Mouse (Mus musculus) intestine, embryonic 14.5 days (tissue): ENCODE data around the gene Gsx2. TPM values are rescaled to one million over a fixed set of nuclear protein-coding genes. Genes with fewer than 3 reads are reported as not detected.

Experiments
- ATAC-seq: fragments of 200-750 bp; cut with Nextera tagmentation; replicated peaks from 2 replicates; pipeline ENCODE4 v1.8.0; 2017; ENCODE audit warnings: low read depth, moderate number of reproducible peaks, moderate TSS enrichment, moderate library complexity; ENCODE audit not compliant: low FRiP score, low TSS enrichment
- DNase-seq: peaks from one replicate; pipeline ENCODE4 v3.0.0-alpha.2; 2018; ENCODE audit warnings: low spot score
- H3K27ac ChIP-seq: fragments of 300-500 bp; sonication (generic); 2 replicates; pipeline ENCODE4 v1.5.1; 2014; ENCODE audit warnings: low read depth, mild to moderate bottlenecking, control low read depth
- H3K27me3 ChIP-seq: fragments of 300-500 bp; sonication (generic); replicated peaks from 2 replicates; pipeline ENCODE4 v1.6.1; 2014; ENCODE audit warnings: low read length, control low read depth; ENCODE audit not compliant: control insufficient read depth, insufficient read depth
- H3K36me3 ChIP-seq: fragments of 300-500 bp; sonication (generic); 2 replicates; pipeline ENCODE4 v1.6.1; 2014; ENCODE audit warnings: low read length, control low read depth; ENCODE audit not compliant: control insufficient read depth, insufficient read depth
- H3K4me1 ChIP-seq: fragments of 300-500 bp; sonication (generic); replicated peaks from 2 replicates; pipeline ENCODE4 v1.6.1; 2014; ENCODE audit warnings: low read length, control low read depth, mixed read lengths; ENCODE audit not compliant: control insufficient read depth, insufficient read depth
- H3K4me2 ChIP-seq: fragments of 300-500 bp; sonication (generic); 2 replicates; pipeline ENCODE4 v1.6.1; 2014; ENCODE audit warnings: low read length
- H3K4me3 ChIP-seq: fragments of 300-500 bp; sonication (generic); 2 replicates; pipeline ENCODE4 v1.5.1; 2014; ENCODE audit warnings: low read depth, low read length, control low read depth, mixed read lengths
- H3K9ac ChIP-seq: fragments of 300-500 bp; sonication (generic); 2 replicates; pipeline ENCODE4 v1.6.1; 2014; ENCODE audit warnings: mild to moderate bottlenecking, low read length
- H3K9me3 ChIP-seq: fragments of 300-500 bp; sonication (generic); 2 replicates; pipeline ENCODE4 v1.6.1; 2016; ENCODE audit warnings: low read length, control low read depth; ENCODE audit not compliant: control insufficient read depth
- WGBS: fragments of 180-500 bp; shearing (Covaris S2); extraction: QIAGEN DNeasy Blood & Tissue Kit; methylation state at CpG from one replicate; pipeline ENCODE4 v1.1.7; 2014; 5-methylcytosine and 5-hydroxymethylcytosine counted together
- polyA plus RNA-seq: library from polyadenylated mRNA; unstranded; fragments of >200 nt; fragmentation: Nextera tagmentation; extraction: Ambion mirVana; gene quantifications from 2 replicates; pipeline ENCODE4 v1.2.1, GENCODE M21; 2014

Gsx2 gene
- polyA plus RNA-seq, 1 experiment from 2014 or later, result not detected

DNA sequence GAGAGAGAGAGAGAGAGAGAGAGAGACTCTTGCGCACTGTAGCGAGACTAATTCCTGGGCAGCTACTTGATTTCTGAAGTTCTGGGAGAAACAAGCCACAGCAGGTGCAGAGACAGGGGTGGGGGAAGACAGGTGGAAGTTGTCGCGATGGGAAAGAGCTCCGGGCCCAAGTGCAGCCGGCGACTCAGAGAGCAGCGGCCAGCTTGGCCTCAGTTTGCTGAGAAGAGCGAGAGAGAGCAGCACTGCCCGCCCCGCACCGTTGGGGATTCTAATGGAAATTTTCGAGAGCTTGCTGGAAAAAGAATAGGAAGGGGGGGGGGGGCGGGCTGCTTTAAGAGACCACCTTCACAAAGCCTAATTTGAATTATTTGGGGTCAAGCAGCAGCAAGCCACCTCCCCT, 7.7 kb downstream of the Gsx2 start:
- Histone ChIP-seq H3K4me1 (no peaks in the 10 kb centered on the region), H3K9me3 (no peaks in the 10 kb centered on the region), H3K27me3 (peaks cover 100% of the 10 kb centered on the region), H3K36me3 (no peaks in the 10 kb centered on the region), H3K27ac (no peak overlapping the region), H3K4me3 (no peak overlapping the region), H3K4me2 (no peak overlapping the region), H3K9ac (no peak overlapping the region)
- no peak for ATAC-seq
- DNase-seq, result no peak
- WGBS, result 3% methylated on average over 13 of the region's 14 CpGs

DNA sequence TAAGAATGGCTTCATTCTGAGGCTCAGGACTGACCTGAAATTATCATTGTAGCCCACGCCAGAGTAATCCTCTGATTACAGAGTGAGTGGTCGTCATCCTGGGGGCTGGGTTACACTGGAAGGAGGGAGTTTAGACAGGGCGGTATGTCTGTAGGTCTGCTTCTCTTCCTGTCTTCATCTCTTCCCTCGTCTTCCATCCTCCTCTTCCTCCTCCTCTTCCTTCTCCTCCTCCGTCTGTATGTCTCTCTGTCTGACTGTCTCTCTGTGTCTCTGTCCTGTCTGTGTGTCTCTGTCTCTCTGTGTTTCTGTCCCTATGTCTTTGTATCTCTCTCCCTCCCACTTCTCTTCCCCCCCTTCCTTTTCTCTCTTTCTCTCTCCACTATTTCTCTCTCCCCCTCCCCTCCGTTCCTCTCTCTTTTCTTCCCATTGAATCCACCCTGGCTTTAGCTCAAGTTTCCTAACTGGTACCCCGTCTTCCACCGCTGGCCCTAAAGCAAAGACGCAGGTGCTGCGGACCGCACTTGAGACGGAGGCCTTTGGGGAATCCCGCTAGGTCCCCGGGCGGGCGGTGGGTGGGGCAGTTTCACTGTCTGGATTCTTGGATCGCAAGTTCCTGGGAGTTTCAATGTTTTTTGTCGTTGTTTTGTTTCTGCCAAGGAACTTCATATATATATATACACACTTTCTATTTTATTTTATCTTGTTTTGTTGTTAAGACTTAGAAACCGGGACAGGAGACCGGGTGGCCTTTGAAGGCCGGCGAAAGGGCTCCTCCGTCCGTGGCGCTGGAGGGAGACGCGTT, 8.4 kb downstream of the Gsx2 start:
- 2% methylated on average over 27 of the region's 27 CpGs for WGBS

DNA sequence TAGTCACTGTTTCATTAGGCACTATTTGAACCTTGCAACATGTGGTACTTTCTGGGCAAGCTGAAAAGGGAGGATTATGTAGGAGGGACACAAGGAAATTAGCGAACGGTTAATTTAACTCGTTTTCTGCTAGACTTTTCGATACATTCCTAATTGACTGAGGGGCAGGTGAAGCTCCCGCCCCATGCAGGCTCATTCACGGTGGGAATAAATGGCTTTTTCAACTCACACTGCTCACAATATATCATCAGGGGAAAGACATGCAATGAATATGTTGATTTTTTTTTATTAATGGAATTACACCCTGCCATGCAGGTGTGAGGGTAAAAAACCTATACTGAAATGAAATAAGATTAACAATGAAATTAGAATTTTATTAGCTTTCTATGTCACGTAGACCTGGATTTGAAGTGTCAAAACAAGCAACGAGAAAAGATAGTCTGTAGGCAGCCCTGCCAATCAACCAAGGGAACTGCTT, 9.0 kb downstream of the Gsx2 start:
- H3K36me3 ChIP-seq, result no peaks in the 10 kb centered on the region
- H3K27me3 ChIP-seq, result peaks cover 94% of the 10 kb centered on the region
- WGBS, result 3% methylated on average over 8 of the region's 8 CpGs
- no peak overlapping the region for H3K27ac ChIP-seq
- H3K4me1 ChIP-seq, result no peaks in the 10 kb centered on the region
- H3K9ac ChIP-seq, result no peak overlapping the region
- ATAC-seq (no peak), DNase-seq (no peak)
- H3K4me3 ChIP-seq, result no peak overlapping the region
- no peak overlapping the region for H3K4me2 ChIP-seq
- H3K9me3 ChIP-seq, result no peaks in the 10 kb centered on the region

More for the DNA sequence above, 8.4 kb downstream of the Gsx2 start:
- peaks cover 98% of the 10 kb centered on the region for H3K27me3 ChIP-seq
- no peaks in the 10 kb centered on the region for H3K4me1 ChIP-seq
- no peak overlapping the region for H3K9ac ChIP-seq
- no peak overlapping the region for H3K27ac ChIP-seq
- no peaks in the 10 kb centered on the region for H3K9me3 ChIP-seq
- ATAC-seq (no peak), DNase-seq (no peak)
- H3K36me3 ChIP-seq, result no peaks in the 10 kb centered on the region
- no peak overlapping the region for H3K4me2 ChIP-seq
- H3K4me3 ChIP-seq, result no peak overlapping the region

DNA sequence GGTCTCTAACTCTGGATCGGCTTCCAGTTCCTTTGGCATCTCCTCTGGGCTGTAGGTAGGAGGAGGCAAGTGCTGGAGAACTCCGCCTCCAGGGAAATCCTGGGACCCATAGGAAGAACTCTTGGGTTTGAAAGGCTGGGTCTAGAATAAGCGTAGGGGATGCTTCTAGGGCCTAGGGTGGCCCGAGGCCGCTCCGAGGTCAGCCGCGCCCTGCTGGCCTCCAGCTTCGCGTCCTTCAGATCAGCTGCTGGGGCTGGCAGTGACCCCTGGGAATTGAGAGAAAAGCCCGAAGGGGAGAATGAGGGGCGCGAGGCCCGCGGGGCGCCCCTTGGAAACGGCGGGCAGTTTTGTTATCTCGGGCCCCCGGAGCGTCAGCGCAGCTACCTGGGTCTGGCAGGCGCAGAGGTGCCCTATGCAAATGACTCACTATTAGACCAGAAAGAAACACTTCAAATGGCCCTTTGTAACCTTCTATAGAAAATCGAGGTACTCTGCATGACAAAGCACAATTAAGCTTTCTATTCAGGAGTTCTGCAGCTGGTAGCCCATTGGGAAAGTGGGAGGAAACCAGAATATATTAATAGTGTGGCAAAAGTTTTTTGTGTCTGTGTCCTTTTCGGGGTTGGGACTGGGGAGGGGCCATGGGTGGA, 9.6 kb downstream of the Gsx2 start:
- 2% methylated on average over 25 of the region's 25 CpGs for WGBS
- no peak for DNase-seq
- H3K9ac ChIP-seq, result no peak overlapping the region

DNA sequence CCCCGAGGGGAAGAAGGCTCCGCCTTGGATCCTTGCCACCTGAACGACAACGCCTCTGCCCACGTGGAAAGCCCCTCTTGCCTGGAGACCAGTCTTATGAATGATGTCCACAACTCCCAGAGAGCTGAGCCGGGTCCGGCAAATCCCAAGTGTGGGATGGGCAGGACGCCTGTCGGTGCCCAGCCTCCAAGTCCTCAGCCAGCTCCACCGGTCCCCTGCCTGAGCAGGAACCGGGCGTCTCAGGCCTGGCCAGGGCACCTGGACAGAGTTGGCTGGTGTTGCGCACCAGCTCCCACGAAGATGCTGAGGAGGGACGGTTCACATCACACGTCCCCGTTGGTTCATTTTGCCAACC, 10.1 kb downstream of the Gsx2 start:
- ATAC-seq, result no peak

More for the DNA sequence above, 9.6 kb downstream of the Gsx2 start:
- Histone ChIP-seq H3K27me3 (peaks cover 89% of the 10 kb centered on the region), H3K4me2 (no peak overlapping the region), H3K27ac (no peak overlapping the region), H3K36me3 (no peaks in the 10 kb centered on the region), H3K9me3 (no peaks in the 10 kb centered on the region), H3K4me3 (no peak overlapping the region), H3K4me1 (no peaks in the 10 kb centered on the region)
- no peak for ATAC-seq

DNA sequence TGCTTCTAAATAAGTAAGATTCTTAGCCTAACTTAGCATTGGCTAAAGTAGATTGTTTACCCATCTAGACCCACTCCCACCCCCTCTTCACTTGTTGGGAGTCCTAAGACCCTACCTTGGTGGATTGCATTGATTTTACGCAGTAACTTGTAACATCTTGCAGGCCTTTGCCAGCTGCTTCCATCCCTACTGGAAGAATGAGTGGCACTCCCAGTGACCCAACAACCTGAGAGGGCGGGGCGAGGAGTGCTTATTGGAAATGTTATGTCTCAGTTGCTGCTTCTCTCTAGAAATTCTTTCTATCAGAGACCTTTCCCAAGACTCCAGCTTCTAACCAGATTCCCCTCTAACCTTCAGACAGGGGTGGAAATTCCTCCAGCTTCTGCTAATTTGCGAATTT, 10.5 kb downstream of the Gsx2 start:
- Histone ChIP-seq H3K4me2 (no peak overlapping the region), H3K4me3 (no peak overlapping the region), H3K4me1 (no peaks in the 10 kb centered on the region), H3K27me3 (peaks cover 80% of the 10 kb centered on the region), H3K27ac (no peak overlapping the region), H3K9me3 (no peaks in the 10 kb centered on the region), H3K9ac (no peak overlapping the region), H3K36me3 (no peaks in the 10 kb centered on the region)
- DNase-seq, result no peak
- WGBS, result 13% methylated on average over 4 of the region's 4 CpGs
- no peak for ATAC-seq

More for the DNA sequence above, 10.1 kb downstream of the Gsx2 start:
- Histone ChIP-seq H3K27me3 (peaks cover 84% of the 10 kb centered on the region), H3K4me3 (no peak overlapping the region), H3K4me1 (no peaks in the 10 kb centered on the region), H3K9me3 (no peaks in the 10 kb centered on the region), H3K27ac (no peak overlapping the region), H3K4me2 (no peak overlapping the region), H3K36me3 (no peaks in the 10 kb centered on the region), H3K9ac (no peak overlapping the region)
- DNase-seq, result no peak
- WGBS, result 2% methylated on average over 17 of the region's 17 CpGs

DNA sequence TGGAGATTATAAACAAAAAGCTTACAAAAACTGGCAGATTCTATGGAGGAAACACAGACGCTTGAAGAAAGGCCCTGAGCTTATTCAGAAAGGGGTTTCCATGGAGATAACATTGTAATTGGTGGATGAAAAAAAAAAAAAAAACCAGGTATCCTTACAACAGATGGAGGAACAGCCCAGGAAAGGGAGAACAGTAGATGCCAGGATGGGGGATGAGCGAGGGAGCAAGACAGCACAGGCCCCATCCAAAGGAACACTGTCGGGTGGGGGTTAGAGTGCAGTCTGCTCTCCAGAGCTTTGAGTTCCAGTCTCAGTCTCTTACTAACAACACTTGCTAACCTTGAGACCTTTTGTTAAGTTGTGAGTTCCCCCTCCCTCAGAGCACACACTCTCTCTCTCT, 31.1 kb downstream of the Gsx2 start:
- H3K4me2 ChIP-seq, result no peak overlapping the region
- 0 out of 2 replicates have a peak, but pooled peaks cover 3% of the 10 kb centered on the region for H3K9me3 ChIP-seq
- H3K4me3 ChIP-seq, result no peak overlapping the region
- no peaks in the 10 kb centered on the region for H3K36me3 ChIP-seq
- no peak overlapping the region for H3K27ac ChIP-seq
- H3K27me3 ChIP-seq, result no peaks in the 10 kb centered on the region
- H3K9ac ChIP-seq, result no peak overlapping the region
- WGBS, result 83% methylated on average over 3 of the region's 3 CpGs
- H3K4me1 ChIP-seq, result 0 out of 2 replicates have a peak, but pooled peaks cover 2% of the 10 kb centered on the region
- no peak for ATAC-seq
- no peak for DNase-seq

DNA sequence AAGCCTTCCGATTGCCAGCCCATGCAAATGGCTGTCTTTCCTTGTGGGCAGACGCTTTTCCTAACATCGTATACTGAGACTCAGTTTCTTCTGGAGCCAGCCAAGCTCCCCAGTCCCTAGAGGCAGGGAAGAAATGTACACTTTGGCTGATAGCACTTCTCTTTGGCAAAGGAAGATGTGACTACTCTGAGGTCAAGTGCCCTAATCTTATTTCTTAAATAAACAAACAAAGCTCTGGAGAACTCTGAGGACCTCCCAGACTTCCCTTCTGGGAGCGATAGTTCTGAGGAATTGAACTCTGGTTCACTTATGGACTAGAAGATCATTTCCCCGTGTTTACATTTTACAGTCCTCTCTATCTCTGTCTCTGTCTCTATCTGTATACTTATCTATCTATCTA, 34.0 kb downstream of the Gsx2 start:
- Histone ChIP-seq H3K36me3 (no peaks in the 10 kb centered on the region), H3K9me3 (0 out of 2 replicates have a peak, but pooled peaks cover 3% of the 10 kb centered on the region), H3K4me2 (no peak overlapping the region), H3K4me1 (0 out of 2 replicates have a peak, but pooled peaks cover 2% of the 10 kb centered on the region), H3K27me3 (no peaks in the 10 kb centered on the region), H3K9ac (no peak overlapping the region), H3K27ac (no peak overlapping the region), H3K4me3 (no peak overlapping the region)
- DNase-seq, result no peak
- ATAC-seq, result no peak
- 30% methylated on average over 5 of the region's 5 CpGs for WGBS
